Comparison of ENCODE assay signal across 21 mouse cellular contexts in genomic region chr6:90839972-90840371, GRCm38 (mm10).
DNase-seq lines count a peak whose midpoint lies in the region; ATAC-seq and TF ChIP-seq lines count a peak whose summit lies in the region.
"Had no signal": no experiment of that assay in that cellular context is flagged by ENCODE, and none has a peak within 500 bp of the region (broad histone marks: within the 10 kb centered on the region; RNA-seq: fewer than 3 reads in every experiment).

No protein-coding gene starts in this region.

- H3K4me1 ChIP-seq in heart, adult 2 months (ENCODE audit: control insufficient read depth, insufficient read depth, low read length) = no peaks in the 10 kb centered on the region
- H3K4me1 ChIP-seq: embryonic facial prominence, embryonic 10.5 days; embryonic facial prominence, embryonic 12.5 days; forebrain, embryonic 13.5 days; forebrain, embryonic 15.5 days had no signal

- WGBS in heart, adult 2 months = 77% methylated on average over 2 of the region's 2 CpGs

- no peak overlapping the region for H3K9ac ChIP-seq in heart, adult 2 months (ENCODE audit: low read depth, low read length)
- H3K9ac ChIP-seq: embryonic facial prominence, embryonic 12.5 days; forebrain, embryonic 13.5 days; forebrain, embryonic 15.5 days; forebrain, postnatal 0 days had no signal

- H3K4me3 ChIP-seq in heart, adult 2 months = no peak overlapping the region
- H3K4me3 ChIP-seq: embryonic facial prominence, embryonic 10.5 days; embryonic facial prominence, embryonic 12.5 days; forebrain, embryonic 13.5 days; forebrain, embryonic 15.5 days had no signal

- DNase-seq in heart, adult 11 months = peak; percentile 56
- no peak for DNase-seq in heart, adult 2 months
- no peak for DNase-seq in lung, postnatal 25 days (ENCODE audit: low spot score)
- no peak for DNase-seq in layer of hippocampus, adult 9-10 months (ENCODE audit: low spot score)
- DNase-seq: adrenal gland, adult 8-10 months; adrenal gland, postnatal 14 days; adrenal gland, postnatal 36 days; cerebellum, adult 11-12 months; cerebellum, adult 2 months; cerebellum, adult 9-10 months; cerebellum, postnatal 10 days; cerebellum, postnatal 25 days; forebrain, postnatal 0 days had no signal

- H3K27me3 ChIP-seq in heart, adult 2 months (ENCODE audit: control insufficient read depth, insufficient read depth, low read length) = no peaks in the 10 kb centered on the region
- H3K27me3 ChIP-seq: embryonic facial prominence, embryonic 12.5 days; forebrain, embryonic 13.5 days; forebrain, embryonic 15.5 days had no signal

- no peak for TF ChIP-seq CTCF in heart, adult 2 months (IDR thresholded peaks at IDR 0.05)

- peak; percentile 29; the same call in 1 of the 2 replicates for ATAC-seq in common myeloid progenitor, adult 5-6 weeks (replicated peaks; ENCODE audit: low read depth, poor library complexity, severe bottlenecking)
- ATAC-seq in megakaryocyte-erythroid progenitor cell, adult 5-6 weeks (replicated peaks; ENCODE audit: low FRiP score, low TSS enrichment, poor library complexity, severe bottlenecking) = peak; percentile 34
- ATAC-seq: activated CD4-positive, CD25-positive, alpha-beta regulatory T cell, adult 4 months; forebrain, embryonic 13.5 days; forebrain, embryonic 15.5 days; forebrain, postnatal 0 days; Patski had no signal

- TF ChIP-seq POLR2A in heart, adult 2 months (IDR thresholded peaks at IDR 0.05; ENCODE audit: insufficient read depth, low read depth, low read length) = no peak

- no peaks in the 10 kb centered on the region for H3K36me3 ChIP-seq in heart, adult 2 months (ENCODE audit: control insufficient read depth, insufficient read depth, low read length)
- H3K36me3 ChIP-seq: embryonic facial prominence, embryonic 10.5 days; embryonic facial prominence, embryonic 12.5 days; forebrain, embryonic 15.5 days had no signal

- TF ChIP-seq EP300 in heart, adult 2 months (IDR thresholded peaks at IDR 0.05; ENCODE audit: insufficient read depth, low read depth, low read length) = no peak

- no peak overlapping the region for H3K27ac ChIP-seq in heart, adult 2 months
- H3K27ac ChIP-seq: embryonic facial prominence, embryonic 10.5 days; embryonic facial prominence, embryonic 12.5 days; forebrain, embryonic 13.5 days; forebrain, embryonic 15.5 days had no signal

- intact Hi-C loops in heart, adult 2 months (cut with DNase I) = no loop called here

- no peaks in the 10 kb centered on the region for H3K79me2 ChIP-seq in heart, adult 2 months (replicated peaks; ENCODE audit: control insufficient read depth, insufficient read depth, low read length)
